Mouse (Mus musculus): Measurements from ENCODE around the gene Mbnl1. TPM values are rescaled to one million over a fixed set of nuclear protein-coding genes. Genes with fewer than 3 reads are reported as not detected.
A peak's percentile ranks its signal among the peaks of the same experiment; 100 is the strongest.

Gene Mbnl1
- total and polyA plus RNA-seq, 3 experiments = 55.8 to 237 (median 215) TPM

- 20% methylated on average over 5 of the region's 5 CpGs for WGBS
- peak overlapping the region; percentile 66; the same call in 1 of the 2 replicates for H3K9ac ChIP-seq (ENCODE audit: low read depth, low read length)
Observed at GRCm38 (mm10) chr3:60504775-60505430, 32.3 kb downstream of the Mbnl1 start.

GRCm38 (mm10) chr3:60506821-60507220 lies 34.2 kb downstream of the Mbnl1 start:
- H3K36me3 ChIP-seq (ENCODE audit: control insufficient read depth, insufficient read depth, low read length) = peaks cover 58% of the 10 kb centered on the region
- 74% methylated on average over 5 of the region's 5 CpGs for WGBS
- TF ChIP-seq CTCF (IDR thresholded peaks at IDR 0.05) (no peak), EP300 (IDR thresholded peaks at IDR 0.05; ENCODE audit: insufficient read depth, low read depth, low read length) (no peak), POLR2A (IDR thresholded peaks at IDR 0.05; ENCODE audit: insufficient read depth, low read depth, low read length) (no peak)
- H3K27me3 ChIP-seq (ENCODE audit: control insufficient read depth, insufficient read depth, low read length) = no peaks in the 10 kb centered on the region
- peak overlapping the region; percentile 6; the same call in 1 of the 2 replicates for H3K27ac ChIP-seq
- no peak for DNase-seq
- intact Hi-C loops (cut with DNase I) = no loop called here
- H3K4me1 ChIP-seq (ENCODE audit: control insufficient read depth, insufficient read depth, low read length) = peaks cover 35% of the 10 kb centered on the region
- H3K79me2 ChIP-seq (replicated peaks; ENCODE audit: control insufficient read depth, insufficient read depth, low read length) = peaks cover 12% of the 10 kb centered on the region
- no peak overlapping the region for H3K9ac ChIP-seq (ENCODE audit: low read depth, low read length)
- no peak overlapping the region for H3K4me3 ChIP-seq

More at GRCm38 (mm10) chr3:60504775-60505430, 32.3 kb downstream of the Mbnl1 start:
- no peaks in the 10 kb centered on the region for H3K27me3 ChIP-seq (ENCODE audit: control insufficient read depth, insufficient read depth, low read length)
- DNase-seq = no peak
- TF ChIP-seq EP300 (IDR thresholded peaks at IDR 0.05; ENCODE audit: insufficient read depth, low read depth, low read length) = no peak
- TF ChIP-seq CTCF (IDR thresholded peaks at IDR 0.05) = peak; percentile 24
- TF ChIP-seq POLR2A (IDR thresholded peaks at IDR 0.05; ENCODE audit: insufficient read depth, low read depth, low read length) = no peak
- intact Hi-C loops (cut with DNase I) = loop anchor here (5.0 kb wide), 4 partner anchors 77 to 497 kb away; partner anchors contain the start of gene P2ry1
- peaks cover 10% of the 10 kb centered on the region for H3K79me2 ChIP-seq (replicated peaks; ENCODE audit: control insufficient read depth, insufficient read depth, low read length)
- H3K27ac ChIP-seq = peak overlapping the region; percentile 100
- H3K36me3 ChIP-seq (ENCODE audit: control insufficient read depth, insufficient read depth, low read length) = peaks cover 49% of the 10 kb centered on the region
- H3K4me1 ChIP-seq (ENCODE audit: control insufficient read depth, insufficient read depth, low read length) = peaks cover 27% of the 10 kb centered on the region
- H3K4me3 ChIP-seq = peak overlapping the region; percentile 84

- Histone ChIP-seq H3K79me2 (replicated peaks; ENCODE audit: control insufficient read depth, insufficient read depth, low read length) (peaks cover 9% of the 10 kb centered on the region), H3K27ac (peak overlapping the region; percentile 71), H3K9ac (ENCODE audit: low read depth, low read length) (no peak overlapping the region), H3K4me1 (ENCODE audit: control insufficient read depth, insufficient read depth, low read length) (peaks cover 35% of the 10 kb centered on the region), H3K36me3 (ENCODE audit: control insufficient read depth, insufficient read depth, low read length) (peaks cover 61% of the 10 kb centered on the region), H3K4me3 (no peak overlapping the region), H3K27me3 (ENCODE audit: control insufficient read depth, insufficient read depth, low read length) (no peaks in the 10 kb centered on the region)
- intact Hi-C loops (cut with DNase I) = no loop called here
- DNase-seq = no peak
- WGBS = 86% methylated on average over 3 of the region's 3 CpGs
- no peak for TF ChIP-seq POLR2A (IDR thresholded peaks at IDR 0.05; ENCODE audit: insufficient read depth, low read depth, low read length)
- no peak for TF ChIP-seq CTCF (IDR thresholded peaks at IDR 0.05)
- TF ChIP-seq EP300 (IDR thresholded peaks at IDR 0.05; ENCODE audit: insufficient read depth, low read depth, low read length) = no peak
Observed at GRCm38 (mm10) chr3:60507496-60507895, 34.9 kb downstream of the Mbnl1 start.

- Histone ChIP-seq H3K36me3 (ENCODE audit: control insufficient read depth, insufficient read depth, low read length) (peaks cover 63% of the 10 kb centered on the region), H3K4me1 (ENCODE audit: control insufficient read depth, insufficient read depth, low read length) (peaks cover 37% of the 10 kb centered on the region), H3K9ac (ENCODE audit: low read depth, low read length) (no peak overlapping the region), H3K27me3 (ENCODE audit: control insufficient read depth, insufficient read depth, low read length) (no peaks in the 10 kb centered on the region), H3K27ac (peak overlapping the region; percentile 71), H3K79me2 (replicated peaks; ENCODE audit: control insufficient read depth, insufficient read depth, low read length) (peaks cover 9% of the 10 kb centered on the region), H3K4me3 (no peak overlapping the region)
- no peak for DNase-seq
- TF ChIP-seq POLR2A (IDR thresholded peaks at IDR 0.05; ENCODE audit: insufficient read depth, low read depth, low read length) (no peak), CTCF (IDR thresholded peaks at IDR 0.05) (no peak), EP300 (IDR thresholded peaks at IDR 0.05; ENCODE audit: insufficient read depth, low read depth, low read length) (no peak)
- intact Hi-C loops (cut with DNase I) = no loop called here
- 78% methylated on average over 2 of the region's 2 CpGs for WGBS
Observed at GRCm38 (mm10) chr3:60507979-60508378, 35.3 kb downstream of the Mbnl1 start.

GRCm38 (mm10) chr3:60511197-60511596 lies 38.6 kb downstream of the Mbnl1 start:
- Histone ChIP-seq H3K79me2 (replicated peaks; ENCODE audit: control insufficient read depth, insufficient read depth, low read length) (peaks cover 8% of the 10 kb centered on the region), H3K4me3 (no peak overlapping the region), H3K27ac (peak overlapping the region; percentile 71), H3K27me3 (ENCODE audit: control insufficient read depth, insufficient read depth, low read length) (no peaks in the 10 kb centered on the region), H3K9ac (ENCODE audit: low read depth, low read length) (no peak overlapping the region), H3K4me1 (ENCODE audit: control insufficient read depth, insufficient read depth, low read length) (peaks cover 38% of the 10 kb centered on the region), H3K36me3 (ENCODE audit: control insufficient read depth, insufficient read depth, low read length) (peaks cover 55% of the 10 kb centered on the region)
- no peak for TF ChIP-seq CTCF (IDR thresholded peaks at IDR 0.05)
- DNase-seq = no peak
- intact Hi-C loops (cut with DNase I) = no loop called here
- WGBS = 69% methylated on average over 3 of the region's 3 CpGs

GRCm38 (mm10) chr3:60513337-60513736 lies 40.7 kb downstream of the Mbnl1 start:
- intact Hi-C loops (cut with DNase I) = no loop called here
- DNase-seq = peak; percentile 51 to 53
- peaks cover 38% of the 10 kb centered on the region for H3K4me1 ChIP-seq (ENCODE audit: control insufficient read depth, insufficient read depth, low read length)
- H3K27me3 ChIP-seq (ENCODE audit: control insufficient read depth, insufficient read depth, low read length) = no peaks in the 10 kb centered on the region
- peaks cover 6% of the 10 kb centered on the region for H3K79me2 ChIP-seq (replicated peaks; ENCODE audit: control insufficient read depth, insufficient read depth, low read length)
- TF ChIP-seq EP300 (IDR thresholded peaks at IDR 0.05; ENCODE audit: insufficient read depth, low read depth, low read length) (no peak), POLR2A (IDR thresholded peaks at IDR 0.05; ENCODE audit: insufficient read depth, low read depth, low read length) (no peak), CTCF (IDR thresholded peaks at IDR 0.05) (no peak)
- H3K9ac ChIP-seq (ENCODE audit: low read depth, low read length) = no peak overlapping the region
- H3K4me3 ChIP-seq = no peak overlapping the region
- peak overlapping the region; percentile 68 for H3K27ac ChIP-seq
- 9% methylated on average over 7 of the region's 7 CpGs for WGBS
- peaks cover 46% of the 10 kb centered on the region for H3K36me3 ChIP-seq (ENCODE audit: control insufficient read depth, insufficient read depth, low read length)

Data from heart, adult 2 months (tissue).